Mouse (Mus musculus) intestine, embryonic 14.5 days (tissue): ENCODE data around the gene Cyp2r1. TPM values are rescaled to one million over a fixed set of nuclear protein-coding genes. Genes with fewer than 3 reads are reported as not detected.

Experiments used
- ATAC-seq: fragments of 200-750 bp; cut with Nextera tagmentation; replicated peaks from 2 replicates; pipeline ENCODE4 v1.8.0; 2017; ENCODE audit warnings: low read depth, moderate number of reproducible peaks, moderate TSS enrichment, moderate library complexity; ENCODE audit not compliant: low FRiP score, low TSS enrichment
- DNase-seq: peaks from one replicate; pipeline ENCODE4 v3.0.0-alpha.2; 2018; ENCODE audit warnings: low spot score
- H3K27ac ChIP-seq: fragments of 300-500 bp; sonication (generic); 2 replicates; pipeline ENCODE4 v1.5.1; 2014; ENCODE audit warnings: low read depth, mild to moderate bottlenecking, control low read depth
- H3K27me3 ChIP-seq: fragments of 300-500 bp; sonication (generic); replicated peaks from 2 replicates; pipeline ENCODE4 v1.6.1; 2014; ENCODE audit warnings: low read length, control low read depth; ENCODE audit not compliant: control insufficient read depth, insufficient read depth
- H3K36me3 ChIP-seq: fragments of 300-500 bp; sonication (generic); 2 replicates; pipeline ENCODE4 v1.6.1; 2014; ENCODE audit warnings: low read length, control low read depth; ENCODE audit not compliant: control insufficient read depth, insufficient read depth
- H3K4me1 ChIP-seq: fragments of 300-500 bp; sonication (generic); replicated peaks from 2 replicates; pipeline ENCODE4 v1.6.1; 2014; ENCODE audit warnings: low read length, control low read depth, mixed read lengths; ENCODE audit not compliant: control insufficient read depth, insufficient read depth
- H3K4me2 ChIP-seq: fragments of 300-500 bp; sonication (generic); 2 replicates; pipeline ENCODE4 v1.6.1; 2014; ENCODE audit warnings: low read length
- H3K4me3 ChIP-seq: fragments of 300-500 bp; sonication (generic); 2 replicates; pipeline ENCODE4 v1.5.1; 2014; ENCODE audit warnings: low read depth, low read length, control low read depth, mixed read lengths
- H3K9ac ChIP-seq: fragments of 300-500 bp; sonication (generic); 2 replicates; pipeline ENCODE4 v1.6.1; 2014; ENCODE audit warnings: mild to moderate bottlenecking, low read length
- H3K9me3 ChIP-seq: fragments of 300-500 bp; sonication (generic); 2 replicates; pipeline ENCODE4 v1.6.1; 2016; ENCODE audit warnings: low read length, control low read depth; ENCODE audit not compliant: control insufficient read depth
- WGBS: fragments of 180-500 bp; shearing (Covaris S2); extraction: QIAGEN DNeasy Blood & Tissue Kit; methylation state at CpG from one replicate; pipeline ENCODE4 v1.1.7; 2014; 5-methylcytosine and 5-hydroxymethylcytosine counted together
- polyA plus RNA-seq: library from polyadenylated mRNA; unstranded; fragments of >200 nt; fragmentation: Nextera tagmentation; extraction: Ambion mirVana; gene quantifications from 2 replicates; pipeline ENCODE4 v1.2.1, GENCODE M21; 2014

Cyp2r1 gene
- polyA plus RNA-seq, 1 experiment from 2014 or later, result 2.7 TPM

DNA sequence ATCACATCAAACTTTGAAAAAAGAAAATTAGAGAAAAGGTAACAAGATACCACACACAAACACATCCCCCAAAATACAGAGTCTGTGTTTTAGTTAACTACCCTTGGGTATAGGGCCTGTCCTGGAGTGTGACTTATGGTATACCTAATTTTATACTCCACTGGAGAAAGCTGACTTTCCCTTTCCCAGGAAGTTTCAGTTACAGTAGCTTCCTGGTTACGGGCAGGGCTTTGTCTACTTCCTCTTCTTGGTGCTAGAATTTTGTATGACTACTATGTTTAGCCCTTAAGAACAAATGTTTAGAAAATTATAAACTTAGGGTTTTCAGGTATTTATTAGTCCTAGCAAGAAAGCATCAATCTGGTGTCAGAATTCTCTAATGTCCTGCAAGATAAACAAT lies 36.5 kb downstream of the Cyp2r1 start:
- 66% methylated on average over 1 of the region's 1 CpGs for WGBS

DNA sequence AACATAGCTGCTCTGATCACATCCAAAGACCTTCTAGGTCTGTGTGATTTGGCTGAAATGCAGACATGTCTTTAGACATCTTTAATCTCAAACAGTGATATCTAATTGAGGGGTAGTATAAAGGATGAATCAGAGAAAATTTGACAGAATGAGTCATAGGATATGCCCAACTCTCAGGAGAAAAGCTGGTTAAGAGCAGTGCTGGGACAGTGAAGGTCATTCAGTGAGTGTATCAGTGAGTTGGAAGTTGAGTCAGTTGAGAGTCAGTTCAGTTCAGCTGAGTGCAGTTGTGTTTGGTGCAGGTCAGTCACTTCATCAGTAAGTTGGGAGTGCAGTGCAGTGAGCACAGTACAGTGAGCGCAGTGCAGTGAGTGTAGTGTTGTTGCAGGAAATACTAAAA lies 42.6 kb downstream of the Cyp2r1 start:
- H3K4me1 ChIP-seq, result no peaks in the 10 kb centered on the region
- DNase-seq, result no peak
- no peak overlapping the region for H3K4me3 ChIP-seq
- no peaks in the 10 kb centered on the region for H3K9me3 ChIP-seq
- 100% methylated on average over 1 of the region's 1 CpGs for WGBS
- no peak for ATAC-seq
- no peak overlapping the region for H3K27ac ChIP-seq
- no peaks in the 10 kb centered on the region for H3K27me3 ChIP-seq
- H3K9ac ChIP-seq, result no peak overlapping the region
- H3K36me3 ChIP-seq, result 0 out of 2 replicates have a peak, but pooled peaks cover 3% of the 10 kb centered on the region
- H3K4me2 ChIP-seq, result no peak overlapping the region

More for the DNA sequence above, 36.5 kb downstream of the Cyp2r1 start:
- no peak overlapping the region for H3K4me3 ChIP-seq
- no peak overlapping the region for H3K9ac ChIP-seq
- no peaks in the 10 kb centered on the region for H3K4me1 ChIP-seq
- no peak for ATAC-seq
- 0 out of 2 replicates have a peak, but pooled peaks cover under 1% of the 10 kb centered on the region for H3K36me3 ChIP-seq
- DNase-seq, result no peak
- H3K27me3 ChIP-seq, result no peaks in the 10 kb centered on the region
- H3K4me2 ChIP-seq, result no peak overlapping the region
- no peak overlapping the region for H3K27ac ChIP-seq
- no peaks in the 10 kb centered on the region for H3K9me3 ChIP-seq

DNA sequence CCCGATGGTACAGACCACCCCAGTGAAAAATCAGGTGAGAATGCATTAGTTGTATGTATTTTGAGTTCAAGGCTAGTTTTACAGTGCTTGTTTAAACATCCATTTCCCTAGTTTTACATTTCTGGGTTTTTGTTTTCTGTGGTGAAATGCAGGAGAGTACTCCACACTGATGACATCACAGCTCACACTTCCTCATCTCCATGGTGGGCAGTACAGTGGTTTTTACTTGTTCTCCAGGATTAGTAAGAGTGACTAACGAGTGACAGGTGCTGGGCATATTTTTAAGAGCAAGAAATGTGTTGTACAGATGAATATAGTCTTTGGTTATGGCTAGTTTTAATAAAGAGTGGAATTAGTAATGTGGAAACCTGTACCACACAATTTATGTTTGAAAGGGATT lies 53.9 kb downstream of the Cyp2r1 start:
- no peak for ATAC-seq
- 88% methylated on average over 2 of the region's 2 CpGs for WGBS

More for the DNA sequence above, 53.9 kb downstream of the Cyp2r1 start:
- Histone ChIP-seq H3K4me3 (no peak overlapping the region), H3K9ac (no peak overlapping the region), H3K27me3 (no peaks in the 10 kb centered on the region), H3K9me3 (no peaks in the 10 kb centered on the region), H3K27ac (no peak overlapping the region), H3K4me1 (no peaks in the 10 kb centered on the region), H3K36me3 (peaks cover 11% of the 10 kb centered on the region; the same call in 1 of the 2 replicates), H3K4me2 (no peak overlapping the region)
- no peak for DNase-seq

Other genes starting within 250 kb of the Cyp2r1 start
- 6.9 and 8.4 TPM in 2 replicates for gene Pde3b, start 147.7 kb downstream of the Cyp2r1 start, polyA plus RNA-seq
- 1.2 and 2.4 TPM in 2 replicates for gene Calca, start 73.4 kb upstream of the Cyp2r1 start, polyA plus RNA-seq
- gene Calcb, start 155.7 kb upstream of the Cyp2r1 start, polyA plus RNA-seq, result 1.3 and 2.0 TPM in 2 replicates
- 20.8 and 22.0 TPM in 2 replicates for gene Insc, start 180.7 kb upstream of the Cyp2r1 start, polyA plus RNA-seq